Mouse (Mus musculus) heart, postnatal 36 days (tissue): ENCODE data around the gene Cysrt1. TPM values are rescaled to one million over a fixed set of nuclear protein-coding genes. Genes with fewer than 3 reads are reported as not detected.

ENCODE experiments used
- DNase-seq, 2 experiments: peaks; one replicate each; pipeline ENCODE4 v3.0.0; 2021 to 2022
- intact Hi-C: fragments of 180-260 bp; cut with DNase I; formaldehyde crosslinking; loops from one replicate; pipeline ENCODE4 v1.15.1; 2025
- total RNA-seq, 2 experiments: library from RNA; stranded (reverse); gene quantifications; 2 replicates each; pipeline ENCODE4 v1.2.3; 2021

The Cysrt1 gene
- total RNA-seq: not detected

DNA sequence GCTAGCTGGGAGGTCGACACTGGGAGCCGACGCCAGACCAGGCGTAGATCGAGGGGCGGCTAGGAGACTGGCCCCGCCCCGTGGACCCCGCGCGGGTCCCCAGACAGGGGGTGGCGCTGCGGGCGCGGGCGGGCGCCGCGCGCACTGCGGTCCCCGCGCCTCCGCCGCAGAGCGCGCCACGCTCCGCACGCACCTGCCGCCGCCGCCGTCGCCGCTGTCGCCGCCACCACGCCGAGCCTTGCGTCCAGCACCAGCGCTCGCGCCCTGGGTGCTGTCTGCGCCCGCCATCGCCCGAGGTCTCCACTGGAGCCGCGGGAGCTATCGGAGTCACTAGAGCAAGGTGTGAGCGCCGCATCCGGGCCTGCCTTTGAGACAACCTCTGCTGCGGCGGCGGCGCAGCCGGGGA is at the start of gene Cysrt1, which contains the start of gene Rnf208:
Cysrt1 (minus strand) TSS at position 352 of the 406 bp plus-strand sequence.
Rnf208 (plus strand) TSS at position 155 of the 406 bp plus-strand sequence.
- intact Hi-C loops: no loop called here
- DNase-seq: no peak

DNA sequence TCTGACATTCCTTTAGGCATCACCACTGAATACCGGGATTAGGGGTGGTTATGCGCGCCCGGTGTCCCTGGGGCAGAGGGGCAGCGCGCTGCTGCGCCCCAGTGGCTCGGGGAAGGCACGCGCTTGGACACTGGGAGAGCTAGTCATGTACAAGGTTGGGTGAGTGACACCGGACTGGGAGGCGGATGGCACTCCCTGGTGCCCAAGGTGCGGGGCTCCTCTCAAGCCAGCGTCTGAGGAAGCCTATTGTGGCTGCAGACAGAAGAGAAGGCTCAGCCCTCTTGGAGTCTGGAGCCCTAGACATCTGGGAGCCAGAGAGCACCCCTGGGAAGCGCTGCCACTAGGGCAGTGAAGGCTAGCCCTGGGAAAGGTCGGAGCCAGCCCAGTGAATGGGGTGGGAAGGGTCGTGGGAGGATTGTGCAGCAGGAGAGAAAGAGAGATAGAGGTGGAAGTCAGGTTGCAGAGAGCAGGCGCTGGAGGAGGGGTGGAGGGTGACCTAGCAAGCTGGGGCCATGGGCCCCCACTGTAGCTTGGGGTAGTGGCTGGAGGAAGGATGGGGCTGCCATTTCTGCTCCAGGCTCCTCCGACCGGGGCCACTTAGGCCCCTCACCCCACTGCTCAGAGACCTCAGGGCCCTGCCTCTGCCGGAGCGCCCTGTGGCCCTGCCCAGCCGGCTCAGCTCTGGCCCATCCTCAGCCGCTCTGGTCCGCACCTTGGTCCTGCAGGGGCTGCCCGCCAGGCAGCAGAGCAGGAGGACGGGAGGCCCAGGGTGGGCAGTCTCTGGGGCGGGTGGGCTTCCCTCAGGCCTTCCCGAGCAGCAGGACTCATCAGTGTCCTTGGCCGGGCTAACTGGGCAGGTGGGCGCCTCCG is 49.2 kb upstream of the Cysrt1 start:
- DNase-seq: peak in 1 of 2 experiments; percentile 35
- intact Hi-C loops: loop anchor here (2.0 to 5.0 kb wide), 3 partner anchors 33 to 164 kb away; no protein-coding TSS in a partner anchor

DNA sequence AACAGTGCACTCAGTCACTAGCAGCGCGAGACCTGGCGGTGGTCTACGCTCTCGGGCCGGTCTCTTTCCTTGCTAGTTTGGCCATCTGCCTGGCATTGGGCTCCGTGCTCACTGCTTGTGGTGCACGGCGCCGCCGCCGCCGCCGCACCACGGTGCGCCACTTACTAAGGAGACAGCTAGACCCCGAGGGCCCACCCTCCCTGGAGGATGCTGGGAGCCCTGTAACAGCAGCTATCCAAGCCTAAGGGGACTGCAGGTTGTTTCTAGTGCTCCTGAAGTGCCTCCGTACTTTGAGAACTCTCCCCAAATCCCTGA is 48.5 kb upstream of the Cysrt1 start:
- no peak for DNase-seq
- intact Hi-C loops: loop anchor here (5.0 kb wide), 2 partner anchors 63 to 163 kb away; no protein-coding TSS in a partner anchor

DNA sequence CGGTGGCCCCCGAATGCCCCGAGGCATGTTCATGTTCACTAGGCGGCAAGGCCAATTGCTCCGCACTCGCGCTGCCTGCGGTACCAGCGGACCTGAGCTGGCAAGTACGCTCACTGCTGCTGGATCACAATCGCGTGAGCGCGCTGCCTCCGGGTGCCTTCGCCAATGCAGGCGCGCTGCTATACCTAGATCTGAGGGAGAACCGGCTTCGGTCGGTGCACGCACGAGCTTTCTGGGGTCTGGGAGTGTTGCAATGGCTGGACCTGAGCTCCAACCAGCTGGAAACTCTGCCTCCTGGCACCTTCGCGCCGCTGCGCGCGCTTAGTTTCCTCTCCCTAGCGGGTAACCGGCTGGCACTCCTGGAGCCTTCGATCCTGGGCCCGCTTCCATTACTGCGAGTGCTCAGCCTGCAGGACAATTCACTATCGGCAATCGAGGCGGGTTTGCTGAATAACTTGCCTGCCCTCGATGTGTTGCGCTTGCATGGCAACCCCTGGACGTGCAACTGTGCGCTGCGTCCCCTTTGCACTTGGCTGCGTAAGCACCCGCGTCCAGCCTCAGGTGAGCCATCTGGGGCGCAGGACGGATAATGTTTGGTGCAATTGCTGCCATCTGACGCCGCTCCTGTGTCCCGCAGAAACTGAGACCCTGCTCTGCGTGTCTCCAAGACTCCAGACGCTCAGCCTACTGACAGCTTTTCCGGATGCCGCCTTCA is 48.0 kb upstream of the Cysrt1 start:
- intact Hi-C loops: loop anchor here (5.0 kb wide), 2 partner anchors 63 to 163 kb away; no protein-coding TSS in a partner anchor
- DNase-seq: peak in 1 of 2 experiments; percentile 25

DNA sequence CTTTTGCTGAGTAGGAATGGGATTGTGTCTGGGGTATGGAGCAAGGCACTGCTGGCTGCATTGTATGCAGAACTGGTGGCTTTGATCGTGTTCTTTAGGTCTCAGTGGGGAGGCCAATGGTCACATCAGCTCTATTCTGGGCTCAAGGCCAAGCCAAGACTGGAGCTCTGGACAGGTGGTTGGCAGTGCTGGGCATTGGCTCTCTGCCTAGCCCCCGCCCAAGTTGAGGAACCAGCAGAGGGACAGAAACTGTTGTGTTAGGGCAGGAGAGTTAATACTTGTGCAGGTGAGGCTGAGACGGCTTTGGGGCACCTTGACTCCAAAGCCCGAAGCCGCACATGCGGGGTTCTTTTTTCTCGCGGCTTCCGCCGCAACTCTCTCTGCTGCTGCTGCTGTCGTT is 47.4 kb upstream of the Cysrt1 start, which contains the start of gene Lrrc26:
Lrrc26 (plus strand) TSS at position 265 of the 400 bp plus-strand sequence.
- no peak for DNase-seq
- intact Hi-C loops: loop anchor here (5.0 kb wide), 2 partner anchors 62 to 162 kb away; no protein-coding TSS in a partner anchor

DNA sequence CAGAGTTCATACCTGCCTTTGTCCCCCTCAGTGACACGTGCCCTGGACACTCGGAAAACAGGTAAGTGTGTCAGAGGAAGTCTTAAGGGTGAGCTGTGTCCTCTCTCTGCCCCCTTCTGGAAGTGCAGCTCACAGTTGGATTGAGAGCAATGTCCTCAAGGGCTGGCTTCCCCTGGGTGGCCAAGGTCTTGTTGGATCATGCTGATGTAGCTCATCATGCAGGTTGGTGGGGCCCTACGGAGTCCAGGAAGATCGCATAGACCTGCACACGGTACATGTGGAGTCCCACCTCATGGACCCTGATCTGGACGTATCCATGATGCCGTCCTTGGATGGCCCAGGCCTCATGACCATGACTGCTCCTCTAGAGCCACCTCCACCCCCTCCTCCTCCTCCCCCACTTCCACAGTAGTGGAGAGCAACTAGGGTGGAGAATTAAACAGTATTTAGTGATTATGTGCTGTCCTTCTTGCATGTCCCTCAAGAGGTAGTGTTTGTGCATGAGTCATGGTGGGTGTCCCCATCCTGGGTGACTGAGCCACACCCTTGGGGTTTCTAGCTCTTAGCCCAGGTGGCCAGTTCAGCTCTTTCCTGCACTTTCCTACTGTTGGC is 46.6 kb upstream of the Cysrt1 start:
- DNase-seq: no peak

DNA sequence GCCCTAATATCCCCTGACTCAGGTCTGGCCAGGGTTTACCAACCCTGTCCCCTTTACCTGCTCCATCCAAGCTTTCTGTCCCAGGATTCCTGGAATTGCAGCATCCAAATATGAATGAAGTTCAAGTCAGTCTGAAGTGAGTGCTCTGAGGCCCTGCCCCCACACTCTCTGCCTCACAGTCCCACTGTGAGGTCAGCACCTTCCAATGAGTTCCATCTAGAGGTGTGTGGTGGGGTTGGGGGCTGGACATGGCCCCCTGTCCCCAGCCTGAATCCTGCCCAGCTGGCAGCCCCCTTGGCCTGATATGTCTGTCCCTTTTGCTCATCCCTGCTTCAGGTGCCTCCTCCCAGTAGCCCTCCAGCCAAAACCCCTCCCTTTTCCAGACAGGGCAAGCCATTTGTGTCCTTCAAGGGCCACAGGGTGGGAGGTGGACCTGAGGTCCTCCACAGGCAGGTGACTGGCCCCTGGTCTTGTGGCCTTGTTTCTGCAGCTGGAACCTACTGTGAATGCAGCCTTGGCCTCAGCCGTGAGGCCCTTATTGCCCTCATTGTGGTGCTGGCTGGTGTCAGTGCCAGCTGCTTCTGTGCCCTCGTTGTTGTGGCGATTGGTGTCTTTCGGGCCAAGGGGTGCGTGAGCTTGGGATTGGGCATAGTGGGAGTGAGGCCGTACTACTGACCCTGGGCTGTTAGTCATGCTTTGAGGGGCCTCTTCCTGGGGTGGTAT is 45.8 kb upstream of the Cysrt1 start, which contains the start of gene Tmem210:
Tmem210 (plus strand) TSS at position 219 of the 723 bp plus-strand sequence.
- intact Hi-C loops: no loop called here
- no peak for DNase-seq

More for the DNA sequence above, 46.6 kb upstream of the Cysrt1 start:
- intact Hi-C loops: no loop called here

DNA sequence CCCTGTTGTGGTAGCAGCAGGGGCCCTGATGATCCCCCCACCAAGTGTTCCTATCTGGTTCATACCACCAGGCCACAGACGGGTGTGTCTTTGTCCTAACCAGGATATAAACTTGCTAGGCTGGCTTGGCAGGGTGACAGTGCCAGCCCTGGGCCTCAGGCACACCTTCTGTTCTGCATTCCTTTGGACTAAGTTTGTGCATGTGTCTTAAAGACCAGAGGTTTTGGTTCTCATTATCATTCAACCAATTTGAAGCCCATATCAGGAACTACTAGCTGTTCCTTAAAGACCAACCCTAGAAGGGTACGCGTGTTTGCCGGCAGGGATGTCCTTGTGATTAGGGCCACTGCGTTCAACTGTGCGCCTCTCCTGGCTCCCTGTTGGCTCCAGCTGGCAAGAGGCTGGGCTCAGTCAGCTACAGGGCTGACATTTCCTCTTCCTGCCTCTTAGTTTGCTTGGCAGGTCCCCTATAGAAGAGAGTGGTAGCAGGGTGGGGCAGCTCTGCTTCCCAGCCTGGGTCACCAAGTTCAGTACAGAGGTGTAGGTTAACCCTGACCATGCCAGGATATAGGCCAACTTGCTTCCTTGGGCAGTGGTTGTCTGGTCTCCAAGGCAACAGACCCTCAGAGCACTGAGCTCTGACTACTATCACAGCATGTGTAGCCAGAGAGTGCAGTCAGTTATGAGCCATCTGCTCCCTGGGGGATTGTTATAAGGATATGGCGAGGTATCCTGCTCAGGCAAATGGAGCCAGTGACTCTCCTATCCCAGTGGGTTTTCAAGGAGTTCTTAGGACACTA is 44.8 kb upstream of the Cysrt1 start:
- DNase-seq: no peak
- intact Hi-C loops: no loop called here

DNA sequence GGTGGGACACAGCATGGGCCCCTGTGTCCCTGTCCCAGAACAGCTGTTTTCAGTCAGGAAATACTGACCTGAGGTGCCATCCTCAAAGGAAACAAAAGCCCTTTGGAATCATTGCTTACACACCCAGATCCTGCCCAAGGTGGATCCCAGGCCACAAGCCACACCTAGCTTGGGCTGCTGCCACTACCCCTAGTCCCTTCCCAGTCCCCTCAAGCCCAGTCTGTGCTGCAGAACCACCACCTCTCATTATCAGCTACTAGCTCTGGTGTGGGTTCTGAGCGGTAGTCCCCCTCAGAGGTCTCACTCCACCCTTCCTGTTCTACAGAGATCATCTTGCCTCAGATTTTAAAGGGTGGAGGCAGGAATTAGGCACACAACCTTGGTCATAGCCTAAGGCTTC is 44.1 kb upstream of the Cysrt1 start:
- DNase-seq: no peak

DNA sequence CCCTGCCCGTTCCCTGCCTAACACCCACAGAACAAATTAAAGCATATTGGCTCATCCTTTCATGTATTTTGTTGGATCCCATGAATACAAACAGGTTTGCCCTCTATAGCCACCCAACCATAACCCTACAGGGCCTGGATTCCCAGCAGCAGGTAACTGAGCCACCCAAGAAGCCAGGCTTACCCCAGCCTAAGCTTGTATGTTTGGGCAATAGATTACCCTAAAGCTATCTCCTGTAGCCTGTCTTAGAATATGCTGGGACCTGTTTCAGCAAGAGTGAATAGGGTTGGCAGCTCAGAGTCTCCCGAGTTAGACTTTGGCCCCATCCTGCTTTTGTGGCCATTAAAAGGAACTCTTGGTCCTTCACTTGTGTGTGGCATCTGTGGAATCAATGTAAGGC is 43.3 kb upstream of the Cysrt1 start:
- DNase-seq: no peak
- intact Hi-C loops: no loop called here

More for the DNA sequence above, 44.1 kb upstream of the Cysrt1 start:
- intact Hi-C loops: no loop called here

DNA sequence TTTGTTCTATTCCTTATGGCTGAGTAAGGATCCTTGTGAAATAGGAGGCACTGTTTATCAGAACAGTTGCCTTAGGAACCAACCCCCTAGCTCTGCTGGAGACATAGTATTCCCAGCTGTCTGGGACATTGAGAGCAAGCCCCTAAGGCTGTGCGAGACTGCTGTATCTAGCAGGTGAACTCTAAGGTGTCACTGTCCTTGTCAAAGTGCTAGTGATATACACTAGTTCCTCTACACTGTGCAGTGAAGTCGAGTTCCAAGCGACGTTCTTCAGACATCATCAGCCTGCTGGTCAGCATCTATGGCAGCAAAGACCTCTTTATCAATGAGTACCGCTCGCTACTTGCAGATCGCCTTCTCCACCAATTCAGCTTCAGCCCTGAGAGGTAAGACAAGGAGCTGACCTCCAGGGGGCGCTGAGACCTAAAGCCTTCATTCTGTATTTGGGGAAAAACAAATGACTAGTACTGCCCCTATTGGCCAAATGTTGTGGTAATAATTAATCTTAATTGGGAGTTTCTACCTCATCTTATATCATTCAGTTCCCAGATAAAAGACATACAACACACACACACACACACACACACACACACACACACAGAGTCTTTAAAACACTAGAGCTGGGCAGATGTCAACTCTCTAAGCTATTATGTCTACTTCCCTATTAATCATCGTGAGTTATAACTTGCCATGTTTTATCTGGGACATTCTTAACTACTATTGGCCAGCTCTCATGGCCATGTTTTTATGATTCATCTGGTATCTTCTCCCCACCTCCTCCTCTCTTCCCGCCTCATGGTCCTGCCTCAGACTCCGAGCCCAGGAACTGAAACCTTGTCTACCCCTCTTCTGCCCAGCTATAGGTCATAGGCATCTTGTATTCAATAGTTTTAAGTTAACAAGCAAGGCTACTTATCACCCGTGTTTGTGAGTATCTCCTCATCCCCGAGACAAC is 37.0 kb upstream of the Cysrt1 start:
- intact Hi-C loops: loop anchor here (5.0 kb wide), 1 partner anchor 128 kb away; no protein-coding TSS in a partner anchor
- peak; percentile 75 to 82 for DNase-seq

DNA sequence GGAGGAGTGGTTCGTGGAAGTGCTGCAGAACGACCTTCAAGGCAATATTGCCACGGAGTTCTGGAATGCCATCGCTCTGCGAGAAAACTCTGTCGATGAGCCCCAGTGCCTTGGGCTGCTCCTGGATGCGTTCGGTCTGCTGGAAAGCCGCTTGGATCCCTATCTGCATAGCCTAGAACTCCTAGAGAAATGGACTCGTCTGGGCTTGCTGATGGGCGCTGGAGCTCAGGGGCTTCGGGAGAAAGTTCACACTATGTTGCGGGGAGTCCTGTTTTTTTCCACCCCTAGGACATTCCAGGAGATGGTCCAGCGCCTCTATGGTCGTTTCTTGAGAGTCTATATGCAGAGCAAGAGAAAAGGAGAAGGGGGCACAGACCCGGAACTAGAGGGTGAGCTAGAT is 30.8 kb upstream of the Cysrt1 start:
- intact Hi-C loops: loop anchor here (2.0 to 5.0 kb wide), 3 partner anchors 18 to 76 kb away; partner anchors contain the start of genes Man1b1, Tmem203 and Tor4a
- no peak for DNase-seq

DNA sequence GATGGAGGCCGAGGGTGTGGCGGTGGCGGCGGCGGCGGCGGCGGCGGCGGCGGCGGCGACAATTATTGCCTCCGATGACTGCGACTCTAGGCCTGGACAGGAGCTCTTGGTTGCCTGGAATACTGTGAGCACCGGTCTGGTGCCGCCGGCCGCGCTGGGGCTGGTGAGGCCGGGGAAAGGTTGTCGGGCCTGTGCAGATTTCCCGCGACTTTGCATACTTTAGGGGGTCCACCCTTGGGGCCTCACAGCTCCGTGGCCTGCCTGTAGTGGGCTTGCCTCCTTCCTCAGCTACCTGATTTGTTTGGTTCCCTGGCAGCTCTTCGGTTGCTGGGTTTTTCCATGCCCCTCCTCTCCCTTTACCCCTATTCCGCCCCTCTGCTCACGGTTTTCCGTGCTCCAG is 30.3 kb upstream of the Cysrt1 start:
- no peak for DNase-seq
- intact Hi-C loops: loop anchor here (2.0 to 5.0 kb wide), 3 partner anchors 18 to 75 kb away; partner anchors contain the start of genes Man1b1, Tmem203 and Tor4a

DNA sequence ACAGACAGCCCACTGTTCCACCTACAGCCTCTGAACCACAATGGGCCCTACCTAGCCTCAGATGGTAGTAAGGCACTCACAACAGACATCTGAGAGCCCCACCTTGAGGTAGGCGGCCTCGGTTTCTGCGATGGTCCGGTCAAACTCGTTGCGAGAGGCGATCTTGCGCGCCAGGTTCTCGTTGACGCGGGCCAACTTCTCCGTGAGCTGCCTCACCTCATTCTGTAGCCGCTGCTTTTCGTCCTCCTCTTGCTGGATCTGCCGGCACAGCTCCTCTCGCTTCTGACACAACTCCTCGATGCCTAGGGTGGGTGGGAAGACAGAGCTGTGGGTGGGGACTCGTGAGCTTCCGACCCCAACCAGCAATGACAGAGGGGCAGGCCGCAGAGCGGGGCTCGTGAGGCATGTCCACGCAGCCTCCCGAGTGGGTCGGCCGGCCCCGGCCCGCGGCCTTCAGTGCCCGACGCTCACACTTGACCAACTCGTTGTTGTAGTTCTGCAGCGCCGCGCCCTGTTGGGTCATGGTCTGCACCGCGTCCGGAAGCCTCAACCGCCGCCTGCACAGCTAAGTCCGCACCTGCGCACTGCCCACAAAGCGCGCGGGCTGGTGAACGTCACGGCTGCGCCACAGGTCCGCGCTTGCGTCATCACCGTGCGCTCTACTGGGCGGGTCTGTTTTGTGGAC is 29.7 kb upstream of the Cysrt1 start, which contains the start of the genes Ssna1 and Anapc2:
Ssna1 (minus strand) TSS at position 612 of the 685 bp plus-strand sequence.
Anapc2 (plus strand) TSS at position 652 of the 685 bp plus-strand sequence.
- DNase-seq: peak; percentile 98
- intact Hi-C loops: loop anchor here (1.0 to 5.0 kb wide), 4 partner anchors 17 to 75 kb away; partner anchors contain the start of genes Man1b1, Tmem203 and Tor4a

DNA sequence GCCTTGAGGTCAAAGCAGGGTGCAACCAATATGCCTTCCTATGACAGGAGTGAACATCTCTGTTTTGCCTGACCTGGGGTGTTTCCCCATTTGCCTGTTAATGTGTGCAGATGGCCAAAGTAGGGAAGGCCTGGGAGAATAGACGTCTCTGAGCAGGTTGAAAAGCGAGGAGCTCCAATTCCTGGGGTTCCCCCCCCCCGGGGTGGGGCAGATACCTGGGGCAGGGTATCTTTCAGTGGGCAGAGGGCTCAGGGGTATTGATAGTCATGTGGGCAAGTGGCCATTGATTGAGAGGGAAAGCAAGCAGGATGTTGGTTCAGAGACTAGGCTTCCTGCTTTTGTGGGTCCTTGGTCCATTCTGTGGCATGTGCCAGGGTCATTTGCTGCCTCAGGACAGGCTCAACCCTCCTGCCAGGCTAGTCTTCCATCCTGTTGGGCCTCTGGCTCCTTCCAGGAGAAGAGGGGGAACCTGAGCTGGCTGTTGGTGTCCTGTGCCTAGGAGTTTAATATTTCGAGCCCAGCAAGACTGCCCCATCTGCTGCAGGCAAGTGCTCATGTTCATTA is 25.6 kb upstream of the Cysrt1 start:
- DNase-seq: no peak
- intact Hi-C loops: no loop called here

DNA sequence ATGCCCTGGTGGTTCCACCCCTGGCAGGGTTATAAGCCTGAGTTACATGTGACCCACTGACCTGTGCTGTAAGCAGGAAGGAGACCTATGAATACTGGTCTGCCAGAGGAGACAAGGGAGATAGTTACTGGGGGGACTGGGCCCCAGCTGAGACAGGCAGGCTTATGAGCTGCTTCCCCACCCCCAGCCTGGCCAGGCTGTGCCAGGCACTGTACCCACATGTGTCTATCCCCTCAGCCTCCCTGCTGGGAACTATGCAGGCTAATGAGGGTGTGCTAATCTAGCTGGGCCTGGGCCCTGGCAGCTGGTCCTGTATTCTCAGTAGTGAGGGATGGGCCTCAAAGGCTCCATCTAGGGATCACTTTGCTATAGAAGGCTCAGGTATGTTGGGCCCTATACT is 25.0 kb upstream of the Cysrt1 start:
- intact Hi-C loops: no loop called here
- DNase-seq: no peak

DNA sequence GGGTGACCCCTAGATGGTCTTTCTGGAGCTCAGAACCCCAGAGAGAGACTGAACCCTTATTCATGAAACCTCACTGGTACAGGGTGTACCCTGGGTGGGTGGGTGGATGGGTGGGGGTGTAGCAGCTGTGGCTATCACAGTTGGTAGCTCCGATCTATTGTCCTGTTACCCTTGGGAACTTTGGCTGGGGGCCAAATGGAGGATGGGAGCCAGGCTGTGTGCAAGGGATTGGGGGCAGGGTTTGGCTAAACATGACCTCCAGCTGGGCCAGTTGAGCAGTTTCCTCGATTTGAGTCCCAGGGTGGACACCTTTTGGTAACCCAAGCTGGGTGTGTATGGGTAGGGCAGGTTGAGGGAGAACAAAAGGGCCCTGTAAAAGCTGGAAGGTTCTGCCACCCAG is 24.5 kb upstream of the Cysrt1 start:
- intact Hi-C loops: no loop called here
- DNase-seq: peak; percentile 51 to 58
